In genomic region chr12:86320629-86321028, GRCm38 (mm10) we compare ENCODE assay signal across 11 mouse cellular contexts. TPM values are rescaled to one million over a fixed set of nuclear protein-coding genes. Genes with fewer than 3 reads are reported as not detected.
DNase-seq lines count a peak whose midpoint lies in the region; ATAC-seq and TF ChIP-seq lines count a peak whose summit lies in the region.
"Had no signal": no experiment of that assay in that cellular context is flagged by ENCODE, and none has a peak within 500 bp of the region (broad histone marks: within the 10 kb centered on the region; RNA-seq: fewer than 3 reads in every experiment).

No protein-coding gene starts in this region.

- no peak for TF ChIP-seq CTCF in liver, adult 2 months (IDR thresholded peaks at IDR 0.05; ENCODE audit: low read depth, low read length)

- ATAC-seq in embryonic facial prominence, embryonic 14.5 days (ENCODE audit: low read depth) = no peak
- no peak for ATAC-seq in limb, embryonic 11.5 days (ENCODE audit: insufficient number of reproducible peaks, low FRiP score, low TSS enrichment, low read depth)
- ATAC-seq in stomach, embryonic 15.5 days (ENCODE audit: insufficient read depth, low FRiP score, low read depth) = no peak; the same call in 1 of the 2 replicates

- no peaks in the 10 kb centered on the region for H3K27me3 ChIP-seq in liver, adult 2 months (ENCODE audit: control insufficient read depth, insufficient read depth, low read length)
- no peaks in the 10 kb centered on the region for H3K27me3 ChIP-seq in embryonic facial prominence, embryonic 14.5 days (replicated peaks; ENCODE audit: control insufficient read depth, insufficient read depth, low read length)
- H3K27me3 ChIP-seq in limb, embryonic 11.5 days (ENCODE audit: control insufficient read depth, insufficient read depth, low read length) = no peaks in the 10 kb centered on the region
- 0 out of 2 replicates have a peak, but pooled peaks cover 4% of the 10 kb centered on the region for H3K27me3 ChIP-seq in stomach, embryonic 15.5 days (replicated peaks)
- H3K27me3 ChIP-seq: embryonic facial prominence, embryonic 15.5 days had no signal

- peak overlapping the region; percentile 4 for H3K4me2 ChIP-seq in embryonic facial prominence, embryonic 14.5 days (ENCODE audit: low read depth, low read length)
- H3K4me2 ChIP-seq in limb, embryonic 11.5 days (ENCODE audit: low read depth, severe bottlenecking) = peak overlapping the region; percentile 16; the same call in 1 of the 2 replicates
- H3K4me2 ChIP-seq in stomach, embryonic 15.5 days = peak overlapping the region; percentile 29
- H3K4me2 ChIP-seq: embryonic facial prominence, embryonic 15.5 days had no signal

- no peaks in the 10 kb centered on the region for H3K9me3 ChIP-seq in embryonic facial prominence, embryonic 14.5 days (ENCODE audit: control insufficient read depth, low read length)
- H3K9me3 ChIP-seq in limb, embryonic 11.5 days (ENCODE audit: control insufficient read depth, low read length) = no peaks in the 10 kb centered on the region
- no peaks in the 10 kb centered on the region for H3K9me3 ChIP-seq in stomach, embryonic 15.5 days
- H3K9me3 ChIP-seq: embryonic facial prominence, embryonic 15.5 days; G1E had no signal

- H3K9ac ChIP-seq in liver, adult 2 months (ENCODE audit: low read depth, low read length) = no peak overlapping the region
- no peak overlapping the region for H3K9ac ChIP-seq in embryonic facial prominence, embryonic 14.5 days (ENCODE audit: low read depth, low read length)
- no peak overlapping the region for H3K9ac ChIP-seq in limb, embryonic 11.5 days (ENCODE audit: low read length)
- no peak overlapping the region for H3K9ac ChIP-seq in stomach, embryonic 15.5 days
- H3K9ac ChIP-seq: embryonic facial prominence, embryonic 15.5 days had no signal

- DNase-seq in liver, adult 2 months (ENCODE audit: extremely low read depth, low read depth, low spot score) = peak; percentile 59
- DNase-seq in liver = no peak
- DNase-seq in embryonic facial prominence, embryonic 14.5 days (ENCODE audit: low spot score) = peak; percentile 24
- DNase-seq in limb, embryonic 11.5 days (ENCODE audit: low spot score) = peak; percentile 56
- no peak for DNase-seq in adrenal gland, adult 2 months
- DNase-seq in T-cell, adult 2 months (ENCODE audit: low spot score) = no peak
- DNase-seq: right cerebral cortex, postnatal 4 days had no signal

- 15% methylated on average over 12 of the region's 12 CpGs for WGBS in liver, adult 2 months
- 24% methylated on average over 12 of the region's 12 CpGs for WGBS in embryonic facial prominence, embryonic 14.5 days
- 13% methylated on average over 12 of the region's 12 CpGs for WGBS in limb, embryonic 11.5 days
- 14% methylated on average over 12 of the region's 12 CpGs for WGBS in stomach, embryonic 15.5 days

- no peak for TF ChIP-seq POLR2A in liver, adult 2 months (IDR thresholded peaks at IDR 0.05; ENCODE audit: extremely low read depth, insufficient read depth, low read length)

- H3K79me2 ChIP-seq in liver, adult 2 months (ENCODE audit: control insufficient read depth, insufficient read depth, low read length) = no peaks in the 10 kb centered on the region

- no peak overlapping the region for H3K27ac ChIP-seq in liver, adult 2 months (replicated peaks; ENCODE audit: insufficient read depth, low read depth, low read length)
- H3K27ac ChIP-seq in embryonic facial prominence, embryonic 14.5 days (replicated peaks; ENCODE audit: low read depth, low read length) = no peak overlapping the region
- H3K27ac ChIP-seq in limb, embryonic 11.5 days (replicated peaks; ENCODE audit: low read depth, low read length) = no peak overlapping the region
- no peak overlapping the region for H3K27ac ChIP-seq in stomach, embryonic 15.5 days
- H3K27ac ChIP-seq: embryonic facial prominence, embryonic 15.5 days had no signal

- peaks cover 7% of the 10 kb centered on the region; the same call in 1 of the 2 replicates for H3K4me1 ChIP-seq in liver, adult 2 months (ENCODE audit: control insufficient read depth, insufficient read depth, low read length)
- no peaks in the 10 kb centered on the region for H3K4me1 ChIP-seq in embryonic facial prominence, embryonic 14.5 days (ENCODE audit: control insufficient read depth, insufficient read depth, low read length)
- peaks cover 2% of the 10 kb centered on the region for H3K4me1 ChIP-seq in limb, embryonic 11.5 days (ENCODE audit: control insufficient read depth, insufficient read depth, low read length)
- H3K4me1 ChIP-seq in stomach, embryonic 15.5 days = peaks cover 7% of the 10 kb centered on the region; the same call in 1 of the 2 replicates
- H3K4me1 ChIP-seq: embryonic facial prominence, embryonic 15.5 days had no signal

- no peaks in the 10 kb centered on the region for H3K36me3 ChIP-seq in liver, adult 2 months (ENCODE audit: control insufficient read depth, insufficient read depth, low read length)
- H3K36me3 ChIP-seq in embryonic facial prominence, embryonic 14.5 days (ENCODE audit: control insufficient read depth, insufficient read depth, low read length) = no peaks in the 10 kb centered on the region
- no peaks in the 10 kb centered on the region for H3K36me3 ChIP-seq in limb, embryonic 11.5 days (ENCODE audit: control insufficient read depth, insufficient read depth, low read length)
- H3K36me3 ChIP-seq in stomach, embryonic 15.5 days = no peaks in the 10 kb centered on the region
- H3K36me3 ChIP-seq: embryonic facial prominence, embryonic 15.5 days; G1E had no signal

- no peak overlapping the region for H3K4me3 ChIP-seq in liver, adult 2 months (ENCODE audit: insufficient read depth, low read depth, low read length)
- no peak overlapping the region for H3K4me3 ChIP-seq in embryonic facial prominence, embryonic 14.5 days (ENCODE audit: low read depth, low read length)
- no peak overlapping the region for H3K4me3 ChIP-seq in limb, embryonic 11.5 days (ENCODE audit: low read depth, low read length)
- no peak overlapping the region for H3K4me3 ChIP-seq in stomach, embryonic 15.5 days (replicated peaks)
- H3K4me3 ChIP-seq: embryonic facial prominence, embryonic 15.5 days had no signal

RNA-seq across cellular contexts. Expression of gene Esrrb, which starts 40.3 kb away (rescaled TPM):
- total RNA-seq in liver, adult 2 months (2014; rRNA removed) = 0.20 and 0.37 TPM in 2 replicates
- 0.33 and 0.60 TPM in 2 replicates for polyA plus RNA-seq in liver, adult 2 months (2012; rRNA removed)
- polyA plus RNA-seq in embryonic facial prominence, embryonic 14.5 days (2014; fragmentation: Nextera tagmentation; extraction: Ambion mirVana) = 0.41 and 0.67 TPM in 2 replicates
- polyA plus RNA-seq in limb, embryonic 11.5 days (2014; fragmentation: Nextera tagmentation; extraction: Ambion mirVana) = 0.08 and 0.26 TPM in 2 replicates
- polyA plus RNA-seq in stomach, embryonic 15.5 days (2015; fragmentation: Nextera tagmentation; extraction: Ambion mirVana) = 0.15 and 0.22 TPM in 2 replicates
- total RNA-seq in adrenal gland, adult 2 months (2021) = under 1 TPM; 0.23 to 0.35 TPM
- polyA plus RNA-seq in adrenal gland, adult 2 months (2012; rRNA removed) = 0.16 and 0.26 TPM in 2 replicates
- total RNA-seq: hematopoietic stem cell, adult 5-6 weeks had no signal
- polyA plus RNA-seq: G1E had no signal

Comparison
In these comparisons a context has a peak if more than half of its experiments do, and no peak if none do; other contexts are left out.
1. DNase-seq: peak in liver, adult 2 months (single experiment), embryonic facial prominence, embryonic 14.5 days (single experiment) and limb, embryonic 11.5 days (single experiment); none in liver (single experiment), adrenal gland, adult 2 months (single experiment) and T-cell, adult 2 months (single experiment).
2. Peak in every context shown above with its lines, with median percentiles within 50 percentile points of each other: H3K4me2 ChIP-seq.